Mouse (Mus musculus): Measurements from ENCODE around the gene Sumo2.

DNA sequence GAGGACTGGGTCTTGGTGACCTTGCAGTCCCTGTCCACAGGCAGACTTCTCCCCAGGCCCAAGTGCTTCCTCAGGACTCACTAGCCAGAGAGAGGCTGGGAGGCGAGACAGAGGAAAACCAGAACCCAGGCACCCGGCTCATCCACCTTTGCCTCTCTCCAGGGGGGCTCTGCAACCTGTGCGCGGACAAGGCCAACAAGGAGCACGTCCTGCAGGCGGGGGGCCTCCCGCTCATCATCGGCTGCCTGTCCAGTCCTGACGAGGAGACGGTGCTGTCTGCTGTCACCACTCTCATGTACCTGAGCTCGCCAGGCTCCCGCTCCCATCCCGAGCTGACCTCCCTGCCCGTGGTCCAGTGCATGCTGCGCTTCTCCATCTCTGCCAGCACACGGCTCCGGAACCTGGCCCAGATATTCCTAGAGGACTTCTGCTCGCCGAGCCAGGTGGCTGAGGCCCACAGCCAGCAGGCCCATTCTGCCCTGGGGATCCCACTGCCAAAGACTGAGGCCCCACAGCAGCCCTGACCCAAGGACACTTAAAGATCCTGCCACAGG lies 47.4 kb downstream of the Sumo2 start:
- TF ChIP-seq ZC3H11A (IDR thresholded peaks at IDR 0.05; ENCODE audit: borderline replicate concordance, low read depth, low read length) (no peak), ZNF384 (IDR thresholded peaks at IDR 0.05; ENCODE audit: low read depth, low read length) (no peak)

Data from ES-E14 (cell line).